Mouse (Mus musculus) forebrain, embryonic 14.5 days (tissue): Measurements from ENCODE around the gene Mms22l. TPM values are rescaled to one million over a fixed set of nuclear protein-coding genes. Genes with fewer than 3 reads are reported as not detected.
"Not testable (repeated sequence)": the region's sequence is repeated elsewhere in the genome, so short reads cannot be mapped to it uniquely, and the experiment has no call there.

Experiments used
- ATAC-seq: fragments of 200-750 bp; cut with Nextera tagmentation; 2 replicates; pipeline ENCODE4 v1.8.0; 2017; ENCODE audit warnings: mild to moderate bottlenecking, moderate library complexity
- DNase-seq: peaks from one replicate; pipeline ENCODE4 v3.0.0-alpha.2; 2015; ENCODE audit warnings: low spot score
- H3K27ac ChIP-seq: fragments of 300-500 bp; sonication (generic); 2 replicates; pipeline ENCODE4 v1.5.1; 2014; ENCODE audit warnings: low read depth, mild to moderate bottlenecking, control low read depth, low read length, moderate library complexity
- H3K27me3 ChIP-seq: fragments of 300-500 bp; sonication (generic); replicated peaks from 2 replicates; pipeline ENCODE4 v1.6.1; 2014; ENCODE audit warnings: low read length, control low read depth, mixed read lengths; ENCODE audit not compliant: control insufficient read depth, insufficient read depth
- H3K36me3 ChIP-seq: fragments of 300-500 bp; sonication (generic); 2 replicates; pipeline ENCODE4 v1.6.1; 2014; ENCODE audit warnings: low read length, control low read depth; ENCODE audit not compliant: control insufficient read depth, insufficient read depth
- H3K4me1 ChIP-seq: fragments of 300-500 bp; sonication (generic); 2 replicates; pipeline ENCODE4 v1.6.1; 2014; ENCODE audit warnings: antibody characterized with exemption, low read length, control low read depth; ENCODE audit not compliant: control insufficient read depth, insufficient read depth
- H3K4me2 ChIP-seq: fragments of 300-500 bp; sonication (generic); 2 replicates; pipeline ENCODE4 v1.6.1; 2014; ENCODE audit warnings: mild to moderate bottlenecking, control low read depth, low read length
- H3K4me3 ChIP-seq: fragments of 300-500 bp; sonication (generic); 2 replicates; pipeline ENCODE4 v1.5.1; 2014; ENCODE audit warnings: low read depth, low read length, control low read depth
- H3K9ac ChIP-seq: fragments of 300-500 bp; sonication (generic); 2 replicates; pipeline ENCODE4 v1.6.1; 2014; ENCODE audit warnings: mild to moderate bottlenecking, low read length, control low read depth, moderate library complexity
- H3K9me3 ChIP-seq: fragments of 300-500 bp; sonication (generic); replicated peaks from 2 replicates; pipeline ENCODE4 v1.6.1; 2016; ENCODE audit warnings: low read length, control low read depth, mixed read lengths; ENCODE audit not compliant: control insufficient read depth
- whole genome bisulfite sequencing: fragments of 180-500 bp; shearing (Covaris S2); extraction: QIAGEN DNeasy Blood & Tissue Kit; methylation state at CpG from one replicate; pipeline ENCODE4 v1.1.7; 2014; 5-methylcytosine and 5-hydroxymethylcytosine counted together
- polyA plus RNA-seq: library from polyadenylated mRNA; unstranded; fragments of >200 nt; fragmentation: Nextera tagmentation; extraction: Ambion mirVana; gene quantifications from 2 replicates; pipeline ENCODE4 v1.2.1, GENCODE M21; 2014

Gene Mms22l
- polyA plus RNA-seq, 1 experiment from 2014 or later, result 22.7 TPM

GRCm38 (mm10) chr4:24627871-24628270, 131.6 kb downstream of the Mms22l start:
- Histone ChIP-seq H3K4me1 (peaks cover 9% of the 10 kb centered on the region), H3K9me3 (no peaks in the 10 kb centered on the region), H3K9ac (no peak overlapping the region), H3K4me3 (no peak overlapping the region), H3K27me3 (no peaks in the 10 kb centered on the region), H3K27ac (no peak overlapping the region), H3K4me2 (no peak overlapping the region), H3K36me3 (no peaks in the 10 kb centered on the region)
- WGBS, result 75% methylated on average over 1 of the region's 1 CpGs
- ATAC-seq (no peak), DNase-seq (no peak)

DNA sequence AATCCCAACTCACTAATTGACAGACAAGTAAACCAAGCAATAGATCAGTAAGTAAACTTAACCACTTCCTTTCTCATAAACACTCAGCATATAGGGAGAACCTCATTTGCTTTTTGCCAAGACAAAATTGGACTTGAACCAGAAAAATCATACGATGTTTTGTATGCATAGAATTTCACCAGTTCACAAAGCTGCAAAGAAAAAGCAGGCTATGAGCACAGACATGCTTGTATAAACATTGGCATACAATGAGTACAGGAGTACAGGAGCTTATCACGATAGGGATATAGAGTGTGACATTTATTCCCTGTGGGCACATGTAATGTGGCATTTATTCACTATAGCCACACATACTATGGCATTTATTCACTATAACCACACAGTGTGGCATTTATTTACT, 134.2 kb downstream of the Mms22l start:
- WGBS, result 66% methylated on average over 2 of the region's 2 CpGs

DNA sequence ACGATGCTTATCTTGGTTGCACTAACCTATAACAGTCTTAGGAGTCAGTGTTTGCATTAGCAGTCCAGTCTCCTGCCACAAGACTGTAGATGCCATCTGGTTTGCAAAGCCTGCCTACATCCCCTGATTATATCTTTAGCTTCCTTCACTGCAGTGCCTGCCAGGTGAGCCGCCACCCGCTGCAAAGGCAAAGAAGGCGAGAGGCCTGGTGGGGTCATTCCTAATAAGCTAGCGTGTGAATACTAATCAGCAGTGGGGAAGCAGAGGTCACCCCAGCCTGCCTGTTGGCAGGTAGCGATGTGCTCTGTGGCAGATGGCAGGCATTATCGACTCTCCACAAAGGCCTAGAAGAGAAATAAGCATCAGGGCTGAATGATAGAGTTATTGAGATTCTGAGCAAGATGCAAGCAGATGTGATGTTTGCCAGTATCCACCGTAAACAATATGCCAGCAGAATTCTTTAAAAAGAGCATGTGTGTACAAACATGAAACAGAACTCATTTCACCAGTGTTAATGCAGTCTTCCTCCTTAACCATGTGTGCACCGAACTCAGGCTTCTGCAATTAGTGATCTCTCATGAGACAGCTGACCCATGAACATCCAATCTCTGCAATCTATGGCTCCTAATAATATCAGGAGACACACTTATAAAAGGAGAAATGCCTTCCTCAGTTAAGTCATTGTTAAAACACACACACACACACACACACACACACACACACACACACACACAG, 135.1 kb downstream of the Mms22l start:
- Histone ChIP-seq H3K4me1 (peaks cover 9% of the 10 kb centered on the region), H3K9ac (no peak overlapping the region), H3K36me3 (no peaks in the 10 kb centered on the region), H3K9me3 (no peaks in the 10 kb centered on the region), H3K27me3 (no peaks in the 10 kb centered on the region), H3K4me3 (no peak overlapping the region), H3K27ac (no peak overlapping the region; the same call in 1 of the 2 replicates), H3K4me2 (no peak overlapping the region)
- ATAC-seq, result peak; percentile 87
- WGBS, result 48% methylated on average over 9 of the region's 9 CpGs
- peak; percentile 70 for DNase-seq

More for the DNA sequence above, 134.2 kb downstream of the Mms22l start:
- Histone ChIP-seq H3K4me2 (no peak overlapping the region), H3K27me3 (no peaks in the 10 kb centered on the region), H3K9ac (no peak overlapping the region), H3K4me1 (peaks cover 9% of the 10 kb centered on the region), H3K27ac (no peak overlapping the region), H3K4me3 (no peak overlapping the region), H3K9me3 (no peaks in the 10 kb centered on the region), H3K36me3 (no peaks in the 10 kb centered on the region)
- ATAC-seq (0 out of 2 replicates have a peak, but pooled peaks have one; percentile 30), DNase-seq (peak; percentile 66)

- Histone ChIP-seq H3K27me3 (no peaks in the 10 kb centered on the region), H3K4me3 (no peak overlapping the region), H3K4me1 (no peaks in the 10 kb centered on the region), H3K9me3 (no peaks in the 10 kb centered on the region), H3K36me3 (no peaks in the 10 kb centered on the region), H3K4me2 (no peak overlapping the region), H3K27ac (no peak overlapping the region), H3K9ac (no peak overlapping the region)
- ATAC-seq (no peak), DNase-seq (peak; percentile 13)
- 64% methylated on average over 2 of the region's 2 CpGs for WGBS
These were observed 146.1 kb downstream of the Mms22l start for GRCm38 (mm10) chr4:24642306-24642705.

DNA sequence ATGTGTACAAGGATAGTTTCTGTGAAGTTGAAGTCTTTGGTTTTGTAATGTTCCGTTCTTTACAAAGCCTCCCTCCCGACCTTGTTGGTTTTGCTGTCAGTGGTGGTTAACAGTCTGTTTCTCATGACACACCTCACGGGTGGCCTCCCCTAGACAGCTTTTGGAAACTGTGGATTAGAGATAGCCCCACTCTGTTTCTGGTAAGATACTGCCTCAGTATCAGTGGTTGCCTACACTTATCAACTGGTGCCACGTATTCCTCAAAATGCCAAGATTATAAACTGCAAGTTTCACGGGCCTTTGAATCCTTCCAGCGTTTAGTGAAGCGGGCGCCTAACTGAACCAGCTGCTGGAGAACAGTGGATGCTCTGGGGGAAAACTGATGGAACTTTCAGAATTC, 148.5 kb downstream of the Mms22l start:
- H3K27me3 ChIP-seq, H3K36me3 ChIP-seq, H3K4me3 ChIP-seq, H3K4me1 ChIP-seq, ATAC-seq, H3K9me3 ChIP-seq, H3K27ac ChIP-seq, DNase-seq, H3K9ac ChIP-seq, H3K4me2 ChIP-seq: not testable (repeated sequence)
- WGBS, result 93% methylated on average over 6 of the region's 8 CpGs
